Mouse (Mus musculus): ENCODE results near the gene Krt23. TPM values are rescaled to one million over a fixed set of nuclear protein-coding genes. Genes with fewer than 3 reads are reported as not detected.

Krt23 gene
- polyA plus RNA-seq (2016; fragmentation: Nextera tagmentation; extraction: Ambion mirVana): 0.24 TPM in 1 of 2 replicates, not detected in the other

- Histone ChIP-seq H3K27ac (no peak within 1 kb of the TSS), H3K4me1 (replicated peaks) (peaks cover 13% of the 10 kb centered on the region), H3K4me3 (no peak within 1 kb of the TSS), H3K27me3 (ENCODE audit: insufficient read depth, poor library complexity, severe bottlenecking) (no peaks in the 10 kb centered on the region), H3K36me3 (no peaks in the 10 kb centered on the region), H3K9me3 (no peaks in the 10 kb centered on the region)
- no peak for DNase-seq (ENCODE audit: low spot score)
- 88% methylated on average over 22 of the region's 22 CpGs for WGBS
Observed at GRCm38 (mm10) chr11:99492733-99493573, at the start of gene Krt23. Gene Krt23 (minus strand): TSS chr11:99493137.

- DNase-seq (ENCODE audit: low spot score): no peak
- Histone ChIP-seq H3K27ac (no peak overlapping the region), H3K27me3 (ENCODE audit: insufficient read depth, poor library complexity, severe bottlenecking) (no peaks in the 10 kb centered on the region), H3K4me1 (replicated peaks) (0 out of 2 replicates have a peak, but pooled peaks cover 7% of the 10 kb centered on the region), H3K9me3 (no peaks in the 10 kb centered on the region), H3K4me3 (no peak overlapping the region), H3K36me3 (no peaks in the 10 kb centered on the region)
- WGBS: 77% methylated on average over 9 of the region's 9 CpGs
Observed at GRCm38 (mm10) chr11:99539721-99540120, 46.8 kb upstream of the Krt23 start.

- Histone ChIP-seq H3K9me3 (no peaks in the 10 kb centered on the region), H3K4me1 (replicated peaks) (no peaks in the 10 kb centered on the region), H3K4me3 (no peak within 1 kb of the TSS), H3K27me3 (ENCODE audit: insufficient read depth, poor library complexity, severe bottlenecking) (no peaks in the 10 kb centered on the region), H3K36me3 (no peaks in the 10 kb centered on the region), H3K27ac (no peak within 1 kb of the TSS)
- DNase-seq (ENCODE audit: low spot score): no peak
- 91% methylated on average over 13 of the region's 13 CpGs for WGBS
Observed at GRCm38 (mm10) chr11:99521288-99521860, 28.4 kb upstream of the Krt23 start, which contains the start of gene Krt39. Gene Krt39 (minus strand): TSS chr11:99521338.

GRCm38 (mm10) chr11:99514098-99514497, 21.2 kb upstream of the Krt23 start:
- H3K27me3 ChIP-seq (ENCODE audit: insufficient read depth, poor library complexity, severe bottlenecking): no peaks in the 10 kb centered on the region
- no peak overlapping the region for H3K4me3 ChIP-seq
- H3K4me1 ChIP-seq (replicated peaks): no peaks in the 10 kb centered on the region
- 89% methylated on average over 8 of the region's 8 CpGs for WGBS
- H3K36me3 ChIP-seq: no peaks in the 10 kb centered on the region
- no peaks in the 10 kb centered on the region for H3K9me3 ChIP-seq
- H3K27ac ChIP-seq: no peak overlapping the region
- DNase-seq (ENCODE audit: low spot score): no peak

- no peak for DNase-seq (ENCODE audit: low spot score)
- Histone ChIP-seq H3K36me3 (no peaks in the 10 kb centered on the region), H3K27ac (no peak overlapping the region), H3K9me3 (no peaks in the 10 kb centered on the region), H3K4me3 (no peak overlapping the region), H3K27me3 (ENCODE audit: insufficient read depth, poor library complexity, severe bottlenecking) (no peaks in the 10 kb centered on the region), H3K4me1 (replicated peaks) (no peaks in the 10 kb centered on the region)
- 89% methylated on average over 9 of the region's 9 CpGs for WGBS
Observed at GRCm38 (mm10) chr11:99500095-99500805, 7.3 kb upstream of the Krt23 start.

GRCm38 (mm10) chr11:99496460-99496859, 3.5 kb upstream of the Krt23 start:
- Histone ChIP-seq H3K36me3 (no peaks in the 10 kb centered on the region), H3K9me3 (no peaks in the 10 kb centered on the region), H3K4me3 (no peak overlapping the region), H3K27me3 (ENCODE audit: insufficient read depth, poor library complexity, severe bottlenecking) (no peaks in the 10 kb centered on the region), H3K27ac (no peak overlapping the region), H3K4me1 (replicated peaks) (no peaks in the 10 kb centered on the region; the same call in 1 of the 2 replicates)
- 90% methylated on average over 4 of the region's 4 CpGs for WGBS
- DNase-seq (ENCODE audit: low spot score): no peak

GRCm38 (mm10) chr11:99494741-99495140, 1.8 kb upstream of the Krt23 start:
- no peak overlapping the region for H3K4me3 ChIP-seq
- H3K4me1 ChIP-seq (replicated peaks): no peaks in the 10 kb centered on the region; the same call in 1 of the 2 replicates
- DNase-seq (ENCODE audit: low spot score): no peak
- H3K36me3 ChIP-seq: no peaks in the 10 kb centered on the region
- H3K27me3 ChIP-seq (ENCODE audit: insufficient read depth, poor library complexity, severe bottlenecking): no peaks in the 10 kb centered on the region
- no peak overlapping the region for H3K27ac ChIP-seq
- H3K9me3 ChIP-seq: no peaks in the 10 kb centered on the region
- WGBS: 90% methylated on average over 4 of the region's 4 CpGs

GRCm38 (mm10) chr11:99493574-99493850, 575 bp upstream of the Krt23 start:
- no peaks in the 10 kb centered on the region for H3K27me3 ChIP-seq (ENCODE audit: insufficient read depth, poor library complexity, severe bottlenecking)
- no peak overlapping the region for H3K27ac ChIP-seq
- peaks cover 11% of the 10 kb centered on the region for H3K4me1 ChIP-seq (replicated peaks)
- no peak overlapping the region for H3K4me3 ChIP-seq
- no peaks in the 10 kb centered on the region for H3K9me3 ChIP-seq
- 72% methylated on average over 5 of the region's 5 CpGs for WGBS
- no peak for DNase-seq (ENCODE audit: low spot score)
- H3K36me3 ChIP-seq: no peaks in the 10 kb centered on the region

- Histone ChIP-seq H3K27ac (no peak overlapping the region), H3K27me3 (ENCODE audit: insufficient read depth, poor library complexity, severe bottlenecking) (no peaks in the 10 kb centered on the region), H3K9me3 (no peaks in the 10 kb centered on the region), H3K4me1 (replicated peaks) (peaks cover 13% of the 10 kb centered on the region), H3K4me3 (no peak overlapping the region), H3K36me3 (no peaks in the 10 kb centered on the region)
- no peak for DNase-seq (ENCODE audit: low spot score)
- WGBS: 86% methylated on average over 8 of the region's 8 CpGs
Observed at GRCm38 (mm10) chr11:99491040-99491439, 1.9 kb downstream of the Krt23 start.

- WGBS: 66% methylated on average over 4 of the region's 4 CpGs
- Histone ChIP-seq H3K4me1 (replicated peaks) (peaks cover 13% of the 10 kb centered on the region), H3K9me3 (no peaks in the 10 kb centered on the region)
Observed at GRCm38 (mm10) chr11:99490624-99491023, 2.3 kb downstream of the Krt23 start.

GRCm38 (mm10) chr11:99489233-99489632, 3.7 kb downstream of the Krt23 start:
- no peaks in the 10 kb centered on the region for H3K36me3 ChIP-seq
- H3K4me3 ChIP-seq: no peak overlapping the region
- no peak for DNase-seq (ENCODE audit: low spot score)
- peaks cover 13% of the 10 kb centered on the region for H3K4me1 ChIP-seq (replicated peaks)
- no peaks in the 10 kb centered on the region for H3K27me3 ChIP-seq (ENCODE audit: insufficient read depth, poor library complexity, severe bottlenecking)
- H3K9me3 ChIP-seq: no peaks in the 10 kb centered on the region
- WGBS: 45% methylated on average over 3 of the region's 3 CpGs
- no peak overlapping the region for H3K27ac ChIP-seq

More at GRCm38 (mm10) chr11:99490624-99491023, 2.3 kb downstream of the Krt23 start:
- Histone ChIP-seq H3K27me3 (ENCODE audit: insufficient read depth, poor library complexity, severe bottlenecking) (no peaks in the 10 kb centered on the region), H3K4me3 (no peak overlapping the region), H3K27ac (no peak overlapping the region), H3K36me3 (no peaks in the 10 kb centered on the region)
- DNase-seq (ENCODE audit: low spot score): no peak

- no peak for DNase-seq (ENCODE audit: low spot score)
- Histone ChIP-seq H3K9me3 (no peaks in the 10 kb centered on the region), H3K27ac (no peak overlapping the region), H3K36me3 (no peaks in the 10 kb centered on the region), H3K4me1 (replicated peaks) (no peaks in the 10 kb centered on the region), H3K4me3 (no peak overlapping the region), H3K27me3 (ENCODE audit: insufficient read depth, poor library complexity, severe bottlenecking) (no peaks in the 10 kb centered on the region)
- WGBS: 86% methylated on average over 3 of the region's 3 CpGs
Observed at GRCm38 (mm10) chr11:99474981-99475380, 18.0 kb downstream of the Krt23 start.

- no peak for DNase-seq (ENCODE audit: low spot score)
- Histone ChIP-seq H3K27me3 (ENCODE audit: insufficient read depth, poor library complexity, severe bottlenecking) (no peaks in the 10 kb centered on the region), H3K4me1 (replicated peaks) (no peaks in the 10 kb centered on the region), H3K4me3 (no peak overlapping the region), H3K27ac (no peak overlapping the region), H3K9me3 (no peaks in the 10 kb centered on the region), H3K36me3 (no peaks in the 10 kb centered on the region)
- 87% methylated on average over 6 of the region's 6 CpGs for WGBS
Observed at GRCm38 (mm10) chr11:99473433-99473832, 19.5 kb downstream of the Krt23 start.
